Mouse (Mus musculus): ENCODE measurements around the gene Misp.

The Misp gene

GRCm38 (mm10) chr10:79873715-79874289 is 53.0 kb downstream of the Misp start:
- DNase-seq (ENCODE audit: low spot score in 2 of 2): no peak

- peak; percentile 51 to 77 for DNase-seq (ENCODE audit: low spot score in 2 of 2)
Observed at GRCm38 (mm10) chr10:79874290-79874862, 53.6 kb downstream of the Misp start, which contains the start of the genes Prtn3 and Plppr3. Gene Prtn3, plus strand, starts transcription at chr10:79874476. Gene Plppr3, minus strand, starts transcription at chr10:79874634.

DNA sequence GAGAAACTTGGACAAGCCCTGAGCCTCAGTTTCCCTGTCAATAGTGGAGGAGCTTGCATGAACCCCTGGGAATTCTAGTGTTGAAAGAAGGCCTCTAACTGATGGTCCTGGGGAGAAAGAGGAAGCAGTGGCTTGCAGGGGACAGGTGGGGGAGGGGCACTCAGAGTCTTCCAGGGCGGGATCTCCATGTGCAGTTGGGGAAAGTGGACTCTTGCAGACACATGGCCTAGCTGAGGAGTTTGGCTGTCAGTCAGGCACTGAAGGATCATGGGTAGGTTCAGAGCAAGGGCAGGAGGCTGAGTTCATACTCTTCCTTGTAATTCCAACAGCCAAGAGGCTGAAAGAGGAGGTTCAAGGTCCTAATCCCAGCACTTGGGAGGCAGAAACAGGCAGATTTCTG is 56.4 kb downstream of the Misp start:
- no peak for DNase-seq (ENCODE audit: low spot score in 2 of 2)

DNA sequence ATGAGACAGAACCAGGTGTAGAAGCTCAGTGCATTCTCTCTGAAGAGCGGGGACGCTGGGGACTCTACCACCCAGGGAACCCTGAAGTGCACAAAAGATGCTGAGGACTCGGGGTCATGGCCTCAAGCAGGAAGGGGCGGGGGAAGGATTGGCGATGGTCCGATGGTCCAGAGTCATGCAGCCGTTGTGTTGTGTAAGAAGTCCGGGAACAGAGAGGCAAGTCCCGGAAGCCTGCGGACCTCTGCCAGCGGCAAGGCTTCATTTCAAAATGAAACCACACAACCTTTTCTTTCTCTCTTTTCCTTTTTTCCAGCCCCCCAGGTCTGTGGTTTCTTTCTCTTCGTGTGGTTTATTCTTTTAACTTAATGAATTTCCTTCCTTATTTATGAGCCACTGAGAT is 57.0 kb downstream of the Misp start:
- no peak for DNase-seq (ENCODE audit: low spot score in 2 of 2)

DNA sequence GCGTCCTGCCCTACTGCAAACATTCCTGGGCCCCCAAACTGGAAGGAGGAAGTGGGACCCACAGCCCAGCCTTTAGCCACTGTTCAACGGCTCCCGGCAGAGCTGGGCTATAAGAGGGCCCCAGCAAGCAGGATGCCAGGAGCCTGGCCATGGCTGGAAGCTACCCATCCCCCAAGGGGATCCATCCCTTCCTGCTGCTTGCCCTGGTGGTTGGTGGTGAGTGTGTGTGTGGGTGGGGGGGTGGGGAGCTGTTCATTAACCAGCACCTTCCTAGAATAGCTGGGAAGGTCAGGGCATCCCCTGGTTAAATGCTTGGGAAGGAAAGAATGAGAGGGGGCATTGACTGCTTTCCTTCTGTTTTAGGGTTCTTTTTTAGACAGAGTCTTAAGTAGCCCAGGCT is 58.7 kb downstream of the Misp start:
- DNase-seq (ENCODE audit: low spot score in 2 of 2): no peak
